Mouse (Mus musculus): ENCODE measurements at regions not wholly inside any gene's neighbourhood (a gene's known extent, or its start where the extent isn't known, plus 50 kb on each side); places are given as distances from the start of the nearest gene placed in this dataset.

DNA sequence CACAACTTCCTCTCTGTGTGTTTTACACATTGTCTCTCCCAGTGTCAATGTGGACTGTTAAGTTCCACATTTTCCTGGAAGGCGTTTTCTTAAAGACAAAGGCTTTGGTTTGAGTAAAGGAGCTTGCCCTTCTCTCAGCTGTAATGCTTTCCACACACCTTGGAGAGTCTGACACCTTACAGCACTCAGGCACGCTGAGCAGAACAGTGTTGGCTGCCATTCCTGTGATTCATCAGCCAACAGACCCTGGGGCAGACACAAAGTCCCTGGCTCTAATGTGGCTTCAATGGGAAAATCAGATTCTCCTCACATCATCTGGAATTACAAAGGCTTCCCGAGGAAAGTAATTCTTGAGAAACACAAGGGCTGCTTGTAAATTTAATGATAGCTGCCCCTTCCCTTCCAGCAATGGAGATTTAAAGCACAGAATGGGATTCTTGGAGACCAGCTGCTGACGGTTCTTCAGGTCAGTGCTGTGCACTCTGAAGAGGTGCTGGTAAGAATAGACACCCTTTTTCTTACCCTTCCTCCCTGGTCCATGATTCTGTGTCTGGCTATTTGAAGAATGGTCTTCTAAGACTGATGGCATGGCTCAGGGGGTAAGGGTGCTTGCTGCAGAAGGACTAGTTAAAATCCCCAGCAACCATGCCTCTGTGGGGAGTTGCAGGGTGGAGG lies 468.4 kb upstream of the Nr2f2 start:
- DNase-seq, result peak in 1 of 2 experiments; percentile 7

DNA sequence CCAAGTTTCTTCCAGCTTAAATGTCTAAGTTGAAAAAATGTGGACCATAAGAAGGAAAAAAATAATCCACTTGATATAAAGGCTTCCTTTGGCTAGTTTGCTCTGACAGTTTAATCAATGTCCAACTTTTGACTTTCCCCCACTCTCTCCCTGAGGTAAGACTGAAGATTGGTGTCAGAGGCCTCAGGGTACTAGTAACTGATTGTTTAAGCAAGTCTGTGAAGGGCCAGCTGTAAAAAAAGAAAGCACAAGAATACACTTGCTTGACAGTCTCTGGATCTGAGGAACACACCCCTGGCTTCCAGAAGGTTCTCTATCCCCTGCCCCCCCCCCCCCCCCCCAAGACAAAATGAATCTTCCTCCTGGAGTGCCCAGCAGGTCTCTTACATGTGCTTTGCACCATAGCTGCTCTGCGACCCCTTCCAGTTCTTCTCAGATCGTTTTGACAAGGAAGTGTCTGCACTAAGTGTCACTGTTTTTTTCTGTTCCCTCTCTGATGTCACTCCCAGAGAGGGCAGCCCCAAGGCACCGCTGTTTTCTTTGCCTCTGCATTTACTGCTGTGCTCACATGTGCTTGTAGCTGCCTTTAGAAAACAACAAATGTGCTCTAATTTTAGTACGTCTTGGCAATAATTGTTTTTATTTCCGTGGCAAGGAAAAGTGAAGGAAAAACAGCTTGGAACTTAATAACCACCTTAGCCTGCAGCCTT lies 462.1 kb upstream of the Nr2f2 start:
- DNase-seq, result no peak

DNA sequence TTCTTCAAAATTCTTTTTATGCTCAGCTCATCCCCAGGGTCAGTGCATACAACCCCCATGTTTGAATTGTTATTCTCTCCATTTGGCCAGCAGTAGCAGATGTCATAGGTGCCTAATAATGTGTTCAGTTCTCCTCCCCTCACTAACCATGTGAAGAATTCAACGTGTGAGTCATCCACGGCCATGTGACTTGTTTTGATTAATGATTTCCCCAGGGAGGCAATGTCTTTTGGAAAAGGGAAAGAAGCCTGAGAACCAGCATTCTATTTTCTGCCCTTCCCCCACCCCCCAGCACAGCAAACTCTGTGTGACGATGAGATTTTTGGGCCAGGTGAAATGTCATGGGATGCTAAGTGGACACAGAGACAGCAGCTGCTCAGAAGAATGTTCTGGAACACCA lies 459.5 kb upstream of the Nr2f2 start:
- DNase-seq, result peak in 1 of 2 experiments; percentile 9

DNA sequence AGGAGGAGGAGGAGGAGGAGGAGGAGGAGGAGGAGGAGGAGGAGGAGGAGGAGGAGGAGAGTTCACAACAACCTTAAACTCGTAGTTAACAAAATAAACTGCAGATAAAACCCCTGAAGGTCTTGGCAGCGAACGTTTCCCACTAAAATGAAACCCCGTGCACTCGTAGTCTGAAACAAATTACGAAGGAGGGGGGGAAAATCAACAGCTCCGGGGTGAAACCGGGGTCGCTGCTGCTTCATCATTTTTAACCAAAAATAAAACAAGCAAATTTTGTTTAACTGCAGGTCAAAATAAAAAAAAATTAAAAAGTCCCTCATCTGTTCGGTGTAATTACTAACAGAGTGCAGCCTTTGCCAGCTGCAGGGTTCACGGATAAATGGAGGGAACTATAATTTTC lies 456.5 kb upstream of the Nr2f2 start:
- DNase-seq, result no peak

DNA sequence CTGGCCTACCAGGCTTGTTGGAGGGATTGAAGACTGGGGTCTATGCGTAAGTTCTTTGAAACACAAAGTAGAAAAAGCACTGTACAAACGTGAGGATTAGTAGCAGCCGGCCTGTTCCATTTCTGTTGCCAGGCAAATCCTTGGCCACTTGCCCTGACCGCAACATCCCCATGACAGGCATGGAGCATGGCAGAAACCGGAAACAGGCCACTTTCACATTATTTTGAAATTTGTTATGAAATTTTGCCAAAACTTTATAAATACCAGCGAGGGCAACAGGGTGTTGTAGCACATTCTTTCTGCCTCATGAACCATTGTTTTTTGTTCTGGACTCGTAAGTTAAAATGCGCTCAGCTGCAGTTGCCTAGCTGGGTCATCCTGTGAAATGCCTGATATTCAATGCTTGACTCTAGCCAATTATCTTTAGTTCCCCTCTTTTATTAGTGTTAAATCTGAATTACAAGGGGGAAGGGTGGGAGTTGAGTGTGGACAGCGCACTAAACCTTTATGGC lies 455.8 kb upstream of the Nr2f2 start:
- DNase-seq, result peak; percentile 50 to 71

DNA sequence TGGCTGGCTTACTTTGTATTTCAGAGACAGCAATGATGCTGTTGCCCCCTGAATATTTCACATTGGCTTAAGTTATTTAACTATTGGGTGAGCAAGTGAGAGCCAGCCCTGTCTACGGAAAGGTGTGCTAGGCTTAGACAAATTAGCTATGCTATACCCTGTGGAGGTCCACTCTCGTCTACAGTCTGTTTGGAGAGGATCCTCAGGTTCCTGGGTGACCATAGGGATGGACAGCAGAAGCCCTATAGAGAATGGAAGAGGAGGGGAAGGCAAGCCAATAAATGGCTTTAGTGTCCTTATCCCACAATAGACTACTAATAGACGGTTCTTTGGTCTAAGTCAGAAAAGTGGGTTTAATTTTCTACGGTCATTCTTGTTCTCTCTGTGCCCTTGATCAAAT lies 455.3 kb upstream of the Nr2f2 start:
- DNase-seq, result no peak

DNA sequence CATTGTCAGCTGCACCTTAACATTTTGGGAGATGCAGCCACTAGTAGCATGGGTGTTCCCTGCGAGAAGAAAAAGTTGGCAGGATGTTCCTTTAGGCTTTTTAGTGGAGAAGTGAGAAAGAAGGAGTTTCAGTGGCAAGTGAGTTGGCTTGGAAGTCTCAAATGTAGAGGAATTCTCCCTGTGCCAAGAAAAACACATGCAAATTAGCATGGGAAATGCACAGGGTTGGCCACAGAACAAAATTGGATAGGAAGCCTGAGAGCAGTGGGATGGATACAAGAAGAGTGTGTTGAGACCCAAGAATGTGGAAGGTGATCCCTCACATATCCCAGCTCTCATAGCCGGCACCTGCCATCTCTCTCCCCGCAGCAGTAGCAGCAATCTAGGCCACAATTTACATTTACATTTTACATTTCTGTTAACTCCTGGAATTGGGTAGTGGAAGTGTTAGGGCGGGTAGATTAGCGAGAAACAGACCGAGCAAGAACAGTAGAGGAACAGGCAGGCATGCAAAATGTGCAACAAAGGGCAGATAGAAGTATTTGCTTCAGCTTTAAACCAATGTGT lies 450.9 kb upstream of the Nr2f2 start:
- DNase-seq, result no peak

DNA sequence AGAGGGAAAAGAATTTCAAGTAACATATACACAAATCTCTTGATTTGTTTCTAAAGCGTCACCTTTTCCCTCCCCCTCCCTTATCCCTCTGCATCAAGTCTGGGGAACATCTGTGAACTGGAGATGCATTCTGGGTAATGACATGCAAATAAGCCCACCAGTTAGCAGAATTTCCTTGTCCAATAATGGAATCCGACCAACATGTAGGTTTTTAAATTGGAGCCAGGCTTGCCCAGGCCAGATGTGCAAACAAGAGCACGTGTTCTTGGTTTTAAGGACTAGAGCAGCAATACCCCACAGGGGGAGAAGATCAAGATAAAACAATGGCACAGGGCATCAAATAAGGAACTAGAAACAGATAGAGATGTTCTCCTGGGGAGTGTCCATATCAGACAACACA lies 447.9 kb upstream of the Nr2f2 start:
- DNase-seq, result no peak

DNA sequence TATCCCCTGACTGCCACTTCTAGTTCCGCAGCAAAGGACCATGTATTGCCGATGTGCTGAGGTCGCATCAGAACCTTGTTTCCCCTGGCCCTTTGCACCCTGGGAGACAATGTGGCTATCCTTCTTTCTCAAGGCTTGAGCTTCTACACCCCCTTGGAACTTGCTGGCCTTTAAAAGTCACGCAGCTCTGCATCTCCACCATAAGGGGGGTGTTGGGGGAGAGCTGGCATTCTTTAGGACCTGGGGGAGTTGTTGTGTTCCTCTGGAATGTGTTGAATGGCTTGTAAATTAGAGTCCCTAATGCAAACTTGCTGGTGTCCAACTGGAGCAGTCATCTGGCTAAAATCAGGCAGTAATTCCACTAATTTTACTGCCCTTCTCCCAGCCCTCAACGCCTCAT lies 446.6 kb upstream of the Nr2f2 start:
- DNase-seq, result no peak

DNA sequence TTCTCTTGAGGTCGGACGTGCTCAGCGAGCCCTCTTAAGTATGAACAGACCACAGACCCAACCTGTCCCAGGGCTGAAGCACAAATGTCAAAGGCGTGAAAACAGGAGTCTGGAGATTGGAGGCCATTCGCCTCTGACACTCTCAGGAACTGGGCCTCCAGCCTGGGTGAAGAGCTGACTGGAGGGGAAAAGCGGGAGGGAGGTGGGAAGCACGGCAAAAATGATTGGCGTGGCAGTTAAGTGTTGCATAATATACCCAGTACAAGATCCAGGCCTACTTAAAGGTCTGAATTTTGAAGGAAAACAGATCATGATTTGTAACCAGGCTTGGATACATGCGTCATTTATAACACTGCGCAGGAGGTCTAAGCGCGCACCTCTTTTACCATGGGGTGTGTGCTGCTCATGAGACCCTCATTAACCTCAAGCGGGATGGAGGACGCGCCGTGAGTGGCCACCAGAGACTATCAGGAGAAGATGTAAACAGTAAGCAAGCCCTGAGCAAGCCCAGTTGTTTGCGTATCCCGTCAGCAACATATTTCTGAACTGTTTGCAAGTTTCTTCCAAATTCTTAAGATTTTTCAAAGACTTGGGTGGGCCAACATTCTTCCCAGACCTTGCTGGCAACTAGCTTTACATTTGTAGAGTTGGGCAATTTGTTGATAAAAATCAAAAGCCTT lies 444.0 kb upstream of the Nr2f2 start:
- no peak for DNase-seq

DNA sequence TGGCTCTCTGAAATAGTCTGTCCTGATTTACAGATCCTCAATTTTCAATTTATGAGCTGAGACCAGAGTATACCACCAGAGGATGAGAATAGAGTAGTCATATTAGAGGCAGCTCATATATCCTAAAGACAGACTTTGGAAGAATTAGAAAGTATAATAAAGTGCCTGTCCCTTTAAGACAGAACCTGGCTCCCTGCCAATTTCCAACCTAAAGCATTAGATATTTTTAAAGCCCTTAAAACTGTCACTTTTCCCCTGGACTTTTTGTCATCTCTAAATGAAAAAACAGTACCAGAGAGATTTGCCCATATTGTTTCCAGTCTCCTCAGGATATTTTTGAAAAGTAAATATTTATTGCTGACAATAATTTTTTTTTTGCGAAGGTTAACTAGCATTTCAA lies 437.7 kb upstream of the Nr2f2 start:
- DNase-seq, result no peak

DNA sequence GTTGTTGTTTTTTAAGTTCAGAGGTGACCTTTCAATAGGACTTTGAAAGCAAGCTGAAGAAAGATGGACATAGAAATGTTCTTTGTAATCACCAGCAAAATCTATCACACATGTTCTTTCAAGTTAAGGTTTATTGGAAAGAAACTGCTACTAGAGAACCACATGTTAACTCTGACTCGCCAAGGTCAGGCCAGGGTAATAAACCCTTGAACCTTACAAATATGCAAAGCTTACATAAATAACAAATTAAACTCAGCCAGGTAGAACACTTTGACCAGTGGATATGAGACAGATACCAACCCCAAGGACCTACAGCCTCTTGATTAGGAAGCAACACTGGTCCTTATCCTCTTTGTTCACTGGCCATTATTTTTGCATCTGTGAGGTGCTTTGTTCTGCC lies 433.4 kb upstream of the Nr2f2 start:
- DNase-seq, result no peak

DNA sequence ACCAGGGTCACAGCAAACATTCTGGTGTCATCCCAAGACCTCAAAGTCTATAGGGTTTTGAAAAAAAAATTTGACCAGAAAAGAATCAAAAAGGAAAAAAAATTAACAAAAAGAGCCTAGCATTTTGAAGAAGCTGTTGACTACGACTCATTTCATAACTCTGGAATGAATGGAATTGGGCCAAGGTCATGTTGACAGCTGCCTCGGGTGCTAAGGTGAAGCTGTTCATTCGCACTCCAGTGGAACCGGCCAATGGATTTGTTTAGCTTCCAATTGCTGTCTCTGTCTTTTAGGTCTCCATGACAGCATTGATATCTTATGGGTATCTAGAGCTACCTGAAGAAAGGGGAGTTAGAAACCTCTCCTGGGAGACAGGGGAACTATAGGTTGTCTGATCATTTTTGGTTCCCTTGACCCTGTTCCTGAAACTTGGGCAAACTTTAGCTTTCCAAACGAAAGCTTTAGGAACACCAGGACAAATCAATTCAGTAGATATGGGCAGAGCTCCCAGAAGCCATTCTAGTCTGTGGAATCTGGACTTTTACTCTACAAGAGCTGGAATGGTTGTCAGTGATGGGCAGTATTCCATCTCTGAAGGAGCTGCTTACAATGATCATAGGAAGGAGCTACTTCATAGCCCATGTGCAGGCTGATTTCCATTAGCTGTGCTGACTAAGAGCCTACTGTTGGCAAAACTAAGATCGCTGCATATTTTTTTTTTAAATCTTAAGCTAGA lies 432.7 kb upstream of the Nr2f2 start:
- DNase-seq, result peak; percentile 15 to 46

DNA sequence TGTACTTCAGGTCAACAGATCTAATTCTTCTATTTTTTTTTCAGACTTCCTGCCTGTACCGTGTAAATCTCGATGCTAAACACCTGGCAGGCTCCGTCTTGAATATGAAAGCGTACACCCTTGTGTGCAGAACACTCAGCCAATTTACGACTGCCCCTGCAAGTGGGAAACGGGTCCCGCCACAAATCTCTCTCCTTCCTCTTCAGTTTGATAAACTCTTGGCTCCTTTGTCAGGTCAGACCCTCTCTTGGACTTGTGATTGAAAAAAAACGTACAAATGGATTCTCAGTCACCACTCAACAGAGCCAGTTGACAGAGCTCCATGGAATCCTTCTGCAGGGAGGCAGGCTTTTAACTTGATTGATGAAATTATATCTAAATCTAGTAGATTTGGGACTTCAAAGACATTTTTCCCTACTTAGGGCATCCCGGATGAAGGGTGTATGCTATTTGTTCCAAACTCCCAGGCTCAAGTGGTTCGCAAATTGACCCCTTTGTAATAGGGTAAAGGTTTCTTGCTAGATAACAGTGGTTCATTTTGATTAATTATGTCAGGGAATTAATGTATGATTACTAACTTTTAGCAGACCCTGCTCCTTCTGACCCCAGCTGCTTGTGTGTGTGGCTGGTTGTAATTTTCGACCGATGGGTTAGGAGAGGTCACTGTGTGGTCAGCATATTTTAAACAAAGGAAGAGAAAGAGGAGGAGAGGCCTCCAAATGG lies 429.7 kb upstream of the Nr2f2 start:
- no peak for DNase-seq

DNA sequence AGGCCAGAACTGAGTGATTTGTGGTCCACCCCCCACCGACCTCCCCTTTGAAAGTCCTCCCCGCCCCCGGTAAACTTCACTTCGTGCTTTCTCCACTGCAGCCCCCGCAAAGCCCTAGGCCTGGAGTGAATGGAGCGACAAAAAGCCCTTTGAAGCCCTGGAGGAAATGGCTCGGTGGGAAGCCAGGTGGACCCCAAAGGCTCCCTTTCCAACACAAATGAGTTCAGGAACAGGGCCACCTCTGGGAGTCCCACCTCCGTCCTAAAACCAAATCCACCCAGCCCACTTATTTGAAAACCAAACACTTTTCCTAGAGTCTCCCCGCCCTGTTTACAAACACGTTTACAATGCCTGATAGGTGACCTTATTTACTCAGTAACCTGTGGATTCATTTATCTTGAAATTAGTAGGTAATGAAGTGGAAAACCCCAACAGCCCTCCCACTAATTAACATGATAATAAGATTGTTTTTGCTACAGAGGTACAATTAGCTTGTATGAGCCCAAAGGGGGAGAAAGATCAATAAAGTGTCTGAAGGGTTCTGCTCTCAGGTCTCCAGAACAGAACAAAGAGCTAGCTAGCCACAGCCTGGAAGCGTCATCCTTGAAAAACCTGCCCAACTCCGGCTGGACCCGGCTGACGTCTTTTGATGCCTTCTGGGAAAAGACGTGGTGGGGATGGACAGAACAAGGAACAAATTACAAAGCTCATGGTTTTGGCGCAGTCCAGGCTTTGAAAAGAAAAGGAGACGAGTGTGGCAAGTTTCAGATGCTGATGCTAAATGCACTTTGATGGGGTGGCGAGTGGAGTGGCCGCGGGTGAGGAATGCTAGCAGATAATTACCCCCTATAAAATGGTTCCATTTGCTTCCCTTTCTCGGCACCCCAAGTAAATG lies 422.6 kb upstream of the Nr2f2 start:
- DNase-seq, result no peak

DNA sequence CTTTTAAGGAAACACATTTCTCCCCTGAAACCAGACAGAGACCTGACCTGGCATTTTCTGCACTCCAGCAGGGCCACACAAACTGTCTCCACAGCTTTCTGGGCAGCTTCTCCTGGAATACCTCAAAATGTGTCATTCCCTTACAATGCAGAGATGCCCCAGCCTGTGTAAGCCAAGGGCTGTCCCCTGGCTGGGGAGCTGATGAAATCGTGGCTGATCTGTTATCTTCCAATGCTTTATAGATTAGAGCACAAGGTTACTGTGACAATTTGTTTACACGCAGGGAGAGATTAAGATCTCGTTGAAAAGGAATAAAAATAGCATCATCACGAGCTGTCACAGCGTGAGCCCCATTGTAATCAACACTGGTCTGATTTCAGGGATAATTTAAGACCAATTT lies 421.4 kb upstream of the Nr2f2 start:
- DNase-seq, result no peak

DNA sequence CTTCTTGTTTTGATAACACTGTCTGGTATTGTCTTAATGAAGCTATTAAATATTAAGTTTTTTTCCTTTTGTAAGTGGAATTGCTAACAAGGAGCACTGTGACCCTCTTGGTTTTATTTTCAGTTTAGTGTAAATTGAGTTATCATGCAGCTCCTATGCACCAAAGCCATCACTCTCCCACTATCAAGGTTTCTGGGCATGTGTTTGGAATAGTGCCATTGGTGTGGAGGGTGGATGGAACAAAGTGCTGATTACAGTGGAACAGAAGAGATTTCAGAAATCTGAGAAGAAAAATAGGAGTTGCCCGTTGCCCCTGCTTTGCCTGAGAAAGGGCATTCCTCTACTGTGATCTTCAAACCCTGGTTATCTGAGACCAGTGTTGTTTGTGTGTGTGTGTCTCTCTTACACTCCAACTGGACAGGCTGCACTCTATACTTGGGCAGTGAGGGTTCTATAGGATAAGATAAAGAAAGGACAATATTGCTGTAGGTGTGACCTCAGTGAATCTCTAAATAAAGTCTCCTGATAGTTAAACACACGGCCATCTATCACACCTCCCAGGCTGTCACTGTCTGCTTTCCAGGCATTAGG lies 414.3 kb upstream of the Nr2f2 start:
- DNase-seq, result no peak

DNA sequence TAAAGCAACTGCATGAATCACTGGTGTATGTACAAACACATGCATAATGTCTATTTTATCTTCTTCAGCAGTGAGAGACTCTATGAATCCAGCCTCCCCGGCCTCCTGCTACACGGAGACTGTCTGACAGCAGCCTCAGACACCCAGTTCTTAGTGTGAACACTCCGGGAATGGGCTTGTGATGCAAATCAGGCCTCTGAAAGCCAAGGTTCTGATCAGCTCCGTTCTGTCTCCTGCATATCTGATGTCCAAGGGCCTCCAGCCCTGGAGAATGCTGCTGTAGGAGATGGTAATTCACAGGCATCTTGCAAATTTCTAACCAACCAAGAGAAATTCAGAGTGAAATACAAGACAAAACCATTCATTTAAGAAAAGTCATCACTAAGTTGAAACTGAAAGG lies 411.2 kb upstream of the Nr2f2 start:
- DNase-seq, result no peak

DNA sequence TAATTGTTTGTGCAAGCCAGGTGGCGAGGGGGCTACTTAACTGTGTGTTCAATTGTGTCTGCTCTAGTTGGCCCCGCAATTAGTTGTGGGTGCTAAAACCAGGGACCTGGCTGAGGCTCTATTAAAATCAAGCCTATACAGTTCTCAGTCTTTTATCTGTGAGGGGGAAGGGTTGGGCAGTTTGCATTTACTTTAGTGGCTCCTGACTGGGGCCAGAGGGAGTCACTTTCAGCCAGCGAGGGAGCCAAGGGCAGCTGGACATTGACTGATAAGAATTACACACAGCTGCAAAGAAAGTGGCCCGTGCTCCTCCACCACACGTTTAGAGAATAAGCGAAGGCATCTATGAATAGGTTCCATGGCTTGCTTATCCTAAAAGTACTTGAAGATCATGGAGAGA lies 403.1 kb upstream of the Nr2f2 start:
- no peak for DNase-seq

DNA sequence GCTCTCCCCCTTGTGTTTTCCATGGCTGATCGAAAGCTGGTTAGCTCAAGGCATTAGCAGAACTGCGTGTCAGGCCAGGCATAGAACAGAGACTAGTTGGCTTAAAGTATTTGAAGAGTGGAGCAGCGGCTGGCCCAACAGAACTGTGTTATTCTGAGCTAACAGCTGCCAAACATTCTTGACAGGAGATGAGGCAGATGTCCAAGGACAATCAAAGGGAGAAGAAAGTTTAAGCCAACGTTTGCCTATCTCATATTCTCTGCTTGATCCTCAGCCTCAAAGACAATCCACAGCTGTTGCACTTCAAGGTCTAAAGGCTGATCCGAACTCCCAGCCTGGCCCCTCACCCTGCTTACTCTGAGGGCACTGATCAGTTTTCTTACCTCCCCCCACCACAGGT lies 401.2 kb upstream of the Nr2f2 start:
- peak in 1 of 2 experiments; percentile 24 for DNase-seq

DNA sequence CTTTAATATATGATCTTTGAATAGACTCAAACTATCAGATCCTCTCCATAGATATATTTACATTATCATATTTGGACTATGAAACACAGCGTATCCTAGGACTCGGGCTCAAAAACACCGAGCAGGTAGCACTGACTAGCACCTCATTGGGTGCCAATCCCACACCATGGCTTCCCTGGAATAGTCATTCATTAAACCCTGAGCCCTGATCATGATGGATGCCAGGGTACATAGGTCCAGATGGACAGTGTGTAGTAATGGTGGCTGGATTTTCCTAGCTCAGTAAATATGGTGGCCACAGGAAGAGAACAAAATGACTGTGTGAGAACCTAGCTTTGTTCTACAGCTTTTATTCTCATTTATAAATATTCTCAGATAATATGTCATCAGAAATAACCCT lies 390.1 kb upstream of the Nr2f2 start:
- DNase-seq, result no peak
